Mouse (Mus musculus) ES-E14 (cell line): ENCODE measurements around the gene Insr.

Source experiments
- CHD2 ChIP-seq: IDR thresholded peaks from 2 replicates; pipeline ENCODE4 v1.6.1; 2014; ENCODE audit warnings: mild to moderate bottlenecking, low read depth, low read length, inconsistent platforms
- MAFK ChIP-seq: IDR thresholded peaks from 2 replicates; pipeline ENCODE4 v1.6.1; 2014; ENCODE audit warnings: mild to moderate bottlenecking, low read depth, low read length, inconsistent platforms; ENCODE audit not compliant: insufficient read depth
- ZC3H11A ChIP-seq: IDR thresholded peaks from 2 replicates; pipeline ENCODE4 v1.6.1; 2012; ENCODE audit warnings: low read depth, mild to moderate bottlenecking, inconsistent platforms, low read length, borderline replicate concordance

DNA sequence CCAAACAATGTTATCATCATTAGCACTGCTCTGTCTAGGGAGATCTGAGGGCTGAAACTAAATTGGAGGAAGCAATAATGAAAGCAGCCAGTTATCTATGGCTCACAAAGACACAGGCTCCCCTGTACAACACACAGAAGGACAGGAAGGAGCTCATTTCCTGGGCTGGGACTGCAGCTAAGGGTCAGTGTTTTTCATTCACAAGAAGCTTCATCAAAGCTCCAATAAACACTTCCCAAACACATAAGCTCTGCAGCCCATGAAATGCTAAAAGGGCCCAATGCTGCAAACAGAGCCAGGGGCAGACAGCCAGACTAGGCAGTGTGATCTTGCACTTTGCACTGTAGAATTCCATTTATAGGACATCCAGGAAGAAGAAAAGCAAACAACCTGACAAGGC is 63.9 kb downstream of the Insr start:
- TF ChIP-seq CHD2 (no peak), ZC3H11A (no peak), MAFK (no peak)
